Mouse (Mus musculus): ENCODE data around the gene Nog.
A peak's percentile ranks its signal among the peaks of the same experiment; 100 is the strongest.

Nog gene

DNA sequence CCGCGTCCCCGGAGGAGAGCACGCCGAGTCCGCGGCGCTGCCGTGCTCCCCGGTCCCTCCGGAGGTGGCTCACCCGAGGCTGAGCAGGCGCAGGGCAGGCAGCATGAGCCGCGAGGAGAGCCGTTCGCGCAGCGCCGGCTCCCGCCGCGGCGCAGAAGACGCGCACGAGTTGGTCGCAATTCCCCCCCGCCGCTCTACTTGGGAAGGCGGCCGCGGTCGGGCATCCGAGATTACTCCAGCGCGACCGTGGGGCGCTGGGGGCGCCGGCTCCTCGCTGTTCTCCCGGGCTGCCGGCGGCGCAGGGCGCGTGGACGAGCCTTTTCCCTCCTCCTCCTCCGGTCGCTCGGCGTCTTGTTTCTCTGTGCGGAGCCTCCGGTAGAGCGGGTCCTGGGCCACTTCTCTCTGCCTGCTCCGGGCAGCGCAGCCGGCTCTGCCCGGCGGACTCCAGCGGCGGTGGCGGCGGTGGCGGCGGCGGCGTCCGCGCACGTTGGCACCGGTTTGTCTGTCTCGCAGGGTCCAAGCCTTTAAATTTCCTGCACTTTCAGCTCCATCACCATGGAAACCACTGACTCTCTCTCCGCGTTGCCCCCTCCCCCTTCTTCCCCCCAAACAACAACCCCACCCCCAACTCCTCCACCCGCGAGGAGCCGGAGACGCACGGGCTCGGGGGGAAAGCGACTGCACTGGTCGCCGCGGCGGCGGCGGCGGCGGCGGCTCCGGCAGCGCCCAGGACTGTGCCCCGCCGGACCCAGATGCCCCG, at the start of gene Nog:
Gene Nog (minus strand): TSS at position 277 of the 760 bp plus-strand sequence.
- peak; percentile 57 for DNase-seq

DNA sequence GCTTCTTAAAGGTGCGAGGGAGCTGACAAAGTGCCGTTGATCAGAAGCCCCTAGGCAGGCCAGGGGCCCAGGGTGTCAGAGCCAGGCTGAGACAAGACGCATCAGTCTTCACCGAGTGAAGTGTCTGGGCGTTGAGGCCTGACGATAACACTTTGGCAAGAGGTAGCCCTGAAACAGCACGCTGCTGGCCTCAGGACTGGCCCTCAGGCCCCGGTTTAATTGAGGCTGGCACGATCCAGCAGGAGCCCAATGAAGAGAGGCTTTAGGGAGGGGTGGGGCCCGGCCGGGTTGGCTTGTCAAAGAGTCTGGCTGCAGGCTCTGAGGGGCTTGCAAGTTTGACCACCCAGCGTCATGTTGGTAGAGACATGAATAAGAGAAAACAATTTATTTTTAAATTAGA, 38.1 kb upstream of the Nog start:
- no peak for DNase-seq

DNA sequence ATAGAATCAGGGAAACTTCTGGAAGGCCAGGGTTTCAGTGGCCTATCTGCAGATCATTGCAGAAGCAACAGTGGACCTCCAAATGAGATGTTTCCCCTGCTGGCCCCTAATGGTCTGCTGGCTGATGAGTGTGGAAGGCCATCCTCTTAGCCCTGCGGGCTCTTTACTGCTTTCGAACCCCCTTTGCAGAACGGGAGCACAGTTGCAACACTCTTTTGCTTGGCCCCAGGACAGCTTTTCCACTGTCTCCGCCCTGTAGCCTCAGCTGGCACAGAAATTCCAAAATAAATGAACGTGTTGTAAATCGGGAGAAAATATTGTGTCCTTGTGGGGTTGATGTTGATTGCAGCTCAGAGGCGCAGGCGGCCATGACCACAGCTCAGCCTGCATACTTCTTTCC, 37.7 kb upstream of the Nog start:
- no peak for DNase-seq

DNA sequence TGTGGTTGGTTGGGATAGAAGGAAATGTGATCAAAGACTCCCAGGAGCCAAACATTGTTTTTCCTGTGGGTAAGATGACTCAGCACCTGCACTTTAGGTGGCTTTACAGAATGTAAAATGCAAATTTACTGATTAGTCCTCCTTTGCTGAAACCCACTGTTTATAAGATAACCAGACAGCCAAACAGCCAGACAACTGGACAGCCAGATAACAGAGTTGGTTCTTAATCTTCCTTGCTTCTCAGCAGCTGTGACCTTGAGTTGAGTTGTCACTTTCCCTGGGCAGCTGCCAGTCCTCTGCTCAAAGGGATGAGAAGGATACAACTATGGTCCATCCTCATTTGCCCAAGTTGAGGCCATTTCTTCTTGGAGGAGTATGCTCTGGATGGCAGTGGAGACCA, 35.8 kb upstream of the Nog start:
- no peak for DNase-seq

DNA sequence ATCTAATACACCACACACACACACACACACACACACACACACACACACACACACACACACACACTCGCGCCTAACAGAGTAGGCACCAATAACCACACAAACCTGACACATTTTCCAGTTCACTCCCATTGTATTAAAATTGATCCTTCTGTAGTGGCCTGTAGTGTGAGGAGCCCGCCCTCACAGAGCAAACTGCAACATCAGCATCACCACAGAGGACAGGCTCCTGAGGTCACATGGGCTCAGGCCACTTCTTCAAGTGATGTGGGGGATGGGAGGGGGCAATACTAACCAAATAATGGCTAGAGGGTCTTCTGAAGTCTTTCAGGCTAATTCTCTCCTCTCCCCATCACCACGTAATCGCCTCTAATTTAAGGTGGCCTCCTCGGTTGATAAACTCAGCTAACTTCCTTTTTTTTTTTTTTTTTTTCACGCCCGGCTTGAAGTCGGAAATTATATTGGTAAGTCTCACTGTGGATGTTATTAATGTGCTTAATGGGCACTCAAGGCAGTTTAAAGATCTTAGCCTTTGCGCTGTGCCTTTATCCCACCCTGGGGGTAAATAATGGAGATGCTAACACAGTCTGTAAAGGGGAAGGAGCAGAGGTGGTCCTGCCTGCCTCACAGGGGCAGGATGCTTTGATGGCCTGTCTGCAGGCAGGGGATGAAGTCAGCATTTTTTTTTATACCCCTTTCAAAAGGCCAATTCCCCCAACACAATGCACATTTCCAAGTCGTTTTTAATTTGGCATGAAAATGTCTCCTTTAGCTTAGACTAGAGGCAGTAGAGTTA, 25.2 kb upstream of the Nog start:
- DNase-seq: no peak

DNA sequence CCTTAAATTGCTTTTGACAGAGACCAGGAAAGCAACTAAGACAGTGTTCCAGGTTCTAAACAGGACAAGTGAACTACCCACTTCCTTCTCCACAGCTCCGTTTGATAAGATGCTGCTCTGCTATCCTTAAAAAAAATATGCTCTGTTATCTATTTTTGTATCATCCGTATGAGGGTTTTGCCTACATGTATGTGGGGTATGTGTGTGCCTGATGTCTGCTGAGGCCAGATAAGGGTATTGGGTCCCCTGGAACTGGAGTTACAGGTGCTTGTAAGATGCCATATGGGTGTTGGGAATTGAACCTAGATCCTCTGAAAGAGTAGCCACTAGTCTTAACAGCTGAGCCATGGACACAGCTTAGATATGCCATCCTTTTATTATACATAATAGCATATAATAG, 19.6 kb upstream of the Nog start:
- no peak for DNase-seq

DNA sequence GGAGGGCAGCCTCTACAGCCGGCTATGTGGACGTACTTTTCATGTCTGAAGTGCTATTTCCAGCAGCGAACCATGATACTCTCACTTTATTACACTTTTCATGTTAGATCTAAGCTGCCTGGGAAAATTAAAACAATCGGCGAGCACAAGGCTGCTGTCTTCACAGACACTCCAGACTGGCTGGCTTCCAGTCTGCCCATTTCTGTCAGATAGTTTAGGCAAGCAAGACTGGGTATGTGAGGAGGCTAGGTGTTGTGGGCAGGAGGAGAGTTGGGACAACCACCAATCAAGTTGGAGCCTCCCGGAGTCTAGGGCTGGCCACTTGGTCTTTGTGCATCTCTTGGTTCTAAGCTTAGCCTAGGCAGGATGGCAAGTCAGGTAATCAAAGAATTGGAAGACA, 17.5 kb upstream of the Nog start:
- no peak for DNase-seq

DNA sequence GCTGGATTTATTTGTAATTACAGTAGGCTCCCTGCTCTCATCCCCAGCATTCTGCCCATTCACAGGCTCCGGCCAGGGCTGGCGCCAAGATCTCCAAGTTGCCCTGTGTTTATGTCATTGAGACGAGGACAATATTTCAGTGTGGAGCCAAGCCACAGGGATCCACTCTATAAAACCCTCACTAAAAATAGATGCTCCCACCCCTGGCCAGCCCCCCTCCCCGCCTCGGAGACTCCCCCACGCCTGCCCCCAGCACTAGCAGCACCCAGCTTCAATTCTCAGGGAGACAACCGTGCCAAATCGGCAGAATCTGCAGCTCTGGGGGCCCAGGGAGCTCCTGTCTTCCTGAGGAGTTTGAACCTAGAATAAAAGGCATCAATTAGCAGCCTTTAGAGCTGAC, 16.2 kb upstream of the Nog start:
- DNase-seq: no peak

DNA sequence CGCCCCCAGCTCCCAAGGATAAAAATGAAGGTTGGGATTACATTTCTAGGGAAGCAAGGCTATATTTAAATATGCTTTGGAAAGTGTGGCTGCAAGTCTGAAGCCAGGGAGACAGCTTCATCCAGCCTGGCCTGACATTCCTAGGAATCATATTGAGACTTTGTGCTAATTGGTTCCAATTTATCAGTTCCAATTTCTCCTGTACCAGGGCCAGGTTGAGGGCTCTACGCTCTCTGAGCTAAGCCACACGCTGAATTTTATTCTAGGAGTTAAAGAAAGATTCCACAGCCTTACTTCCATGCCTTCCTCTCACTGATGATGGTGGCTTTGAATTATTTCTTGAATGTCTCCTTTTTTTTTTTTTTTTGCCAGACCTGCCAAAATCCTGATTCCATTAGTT, 15.6 kb upstream of the Nog start:
- DNase-seq: no peak

DNA sequence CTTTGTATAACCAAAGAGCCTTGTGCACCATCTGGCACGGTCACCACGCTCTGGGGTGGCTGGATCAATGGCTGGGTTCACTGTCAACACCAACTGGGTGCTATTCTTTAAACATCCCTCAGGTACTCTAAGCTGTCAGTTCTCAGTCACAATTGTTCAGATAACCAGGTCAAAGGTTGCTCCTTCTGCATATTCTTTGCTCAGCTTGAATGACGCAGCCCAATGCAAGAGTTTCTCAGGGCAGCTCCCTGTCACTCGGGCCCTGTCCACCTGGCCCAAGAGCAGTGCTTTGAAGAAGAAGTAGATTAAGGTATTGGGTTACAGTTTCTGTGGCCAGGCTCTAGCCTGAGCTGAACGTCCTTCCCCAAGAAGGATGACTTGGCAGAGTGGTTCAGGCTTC, 12.2 kb upstream of the Nog start:
- DNase-seq: no peak

DNA sequence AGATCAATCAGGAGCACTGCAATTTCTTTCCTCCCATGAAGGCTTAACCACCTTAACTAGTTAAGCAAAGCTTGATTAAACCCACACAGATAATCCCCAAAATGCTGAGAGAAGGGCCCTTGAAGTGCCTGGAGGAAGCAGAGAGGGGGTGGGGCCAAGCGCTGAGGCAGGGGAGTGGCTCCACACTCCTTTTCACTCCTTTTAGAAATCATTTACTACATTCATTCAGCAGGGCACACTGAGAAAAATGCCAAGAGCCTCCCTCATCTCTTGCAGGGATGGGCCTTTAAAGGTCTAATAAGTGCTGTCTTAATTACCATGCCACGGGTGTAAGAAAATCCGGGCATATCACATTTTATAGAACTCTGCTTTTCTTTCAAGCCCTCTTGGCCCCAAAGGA, 10.2 kb upstream of the Nog start:
- no peak for DNase-seq

DNA sequence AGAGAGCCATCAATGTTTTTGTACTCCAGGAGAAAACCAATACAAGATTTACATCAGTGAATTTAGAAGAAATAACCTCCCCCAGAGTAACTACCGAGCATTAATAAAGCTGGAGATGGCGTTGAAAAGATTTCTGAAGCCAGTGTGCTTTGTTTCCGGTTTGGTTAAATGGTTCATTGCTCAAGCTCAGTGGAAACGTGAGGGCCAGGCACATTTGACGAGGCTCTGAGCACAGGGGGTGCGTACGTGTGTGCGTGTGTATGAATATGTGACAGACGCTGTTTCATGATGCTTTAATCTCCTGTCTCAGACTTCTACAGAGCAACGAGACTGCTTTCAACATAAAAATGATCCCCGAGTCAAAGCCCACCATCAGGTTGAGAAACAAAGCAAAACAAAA, 8.1 kb upstream of the Nog start:
- DNase-seq: no peak

DNA sequence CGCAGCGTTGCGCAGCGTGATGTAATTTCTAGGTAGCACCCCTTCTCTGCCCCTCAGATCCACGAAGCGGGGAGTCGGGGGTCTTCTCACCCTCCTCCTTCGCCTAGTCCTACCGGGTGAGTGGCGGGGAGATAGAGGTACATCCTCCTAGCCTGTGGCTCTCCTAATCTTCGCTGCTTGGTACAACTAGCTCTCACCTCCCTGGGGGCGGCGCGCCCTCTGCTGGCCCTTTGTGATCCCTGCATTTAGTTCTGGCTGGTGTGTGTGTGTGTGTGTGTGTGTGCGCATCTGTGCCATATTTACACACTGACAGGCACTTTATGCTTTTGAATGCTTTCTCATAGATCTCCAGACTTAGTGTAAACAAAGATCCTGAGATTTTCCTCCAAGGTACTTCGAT, 1.3 kb upstream of the Nog start:
- DNase-seq: peak; percentile 86

DNA sequence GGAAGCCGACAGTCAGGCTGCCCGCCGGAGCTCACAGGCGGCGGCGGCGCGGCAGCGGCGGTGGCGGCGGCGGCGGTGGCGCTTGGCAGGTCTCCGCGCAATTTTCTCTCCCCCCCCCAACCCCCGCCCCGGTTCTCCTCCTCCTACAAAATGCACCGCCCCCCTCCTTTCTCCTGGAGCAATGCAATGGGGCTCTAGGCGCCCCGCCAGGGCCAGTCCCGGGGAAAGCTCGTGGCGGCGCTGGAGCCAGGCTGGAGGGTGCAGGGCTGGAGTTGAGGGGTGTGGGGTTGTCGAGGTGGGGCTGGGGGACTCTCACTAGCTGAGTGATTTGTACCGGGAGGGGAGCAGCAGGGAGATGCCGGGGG, 666 bp upstream of the Nog start:
- DNase-seq: peak; percentile 78

DNA sequence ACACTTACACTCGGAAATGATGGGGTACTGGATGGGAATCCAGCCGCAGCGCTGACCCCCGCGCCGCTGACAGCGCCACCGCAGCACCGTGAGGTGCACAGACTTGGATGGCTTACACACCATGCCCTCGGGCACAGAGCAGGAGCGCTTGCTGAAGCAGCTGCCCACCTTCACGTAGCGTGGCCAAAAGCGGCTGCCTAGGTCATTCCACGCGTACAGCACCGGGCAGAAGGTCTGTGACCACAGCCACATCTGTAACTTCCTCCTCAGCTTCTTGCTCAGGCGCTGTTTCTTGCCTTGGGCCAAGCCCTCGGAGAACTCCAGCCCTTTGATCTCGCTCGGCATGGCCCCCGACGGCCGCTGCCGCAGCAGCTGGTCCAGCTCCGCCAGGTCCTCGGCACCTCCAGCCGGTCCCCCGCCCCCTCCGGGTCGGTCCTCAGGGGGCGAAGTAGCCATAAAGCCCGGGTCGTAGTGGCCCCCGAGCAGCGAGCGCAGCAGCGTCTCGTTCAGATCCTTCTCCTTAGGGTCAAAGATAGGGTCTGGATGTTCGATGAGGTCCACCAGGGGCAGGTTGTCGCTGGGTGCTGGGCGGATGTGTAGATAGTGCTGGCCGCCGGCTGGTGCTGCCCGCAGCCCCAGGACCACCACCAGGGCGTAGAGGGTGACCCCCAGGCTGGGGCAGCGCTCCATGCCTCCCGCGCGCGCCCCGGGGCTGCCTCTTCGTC, 639 bp downstream of the Nog start:
- DNase-seq: peak; percentile 11

DNA sequence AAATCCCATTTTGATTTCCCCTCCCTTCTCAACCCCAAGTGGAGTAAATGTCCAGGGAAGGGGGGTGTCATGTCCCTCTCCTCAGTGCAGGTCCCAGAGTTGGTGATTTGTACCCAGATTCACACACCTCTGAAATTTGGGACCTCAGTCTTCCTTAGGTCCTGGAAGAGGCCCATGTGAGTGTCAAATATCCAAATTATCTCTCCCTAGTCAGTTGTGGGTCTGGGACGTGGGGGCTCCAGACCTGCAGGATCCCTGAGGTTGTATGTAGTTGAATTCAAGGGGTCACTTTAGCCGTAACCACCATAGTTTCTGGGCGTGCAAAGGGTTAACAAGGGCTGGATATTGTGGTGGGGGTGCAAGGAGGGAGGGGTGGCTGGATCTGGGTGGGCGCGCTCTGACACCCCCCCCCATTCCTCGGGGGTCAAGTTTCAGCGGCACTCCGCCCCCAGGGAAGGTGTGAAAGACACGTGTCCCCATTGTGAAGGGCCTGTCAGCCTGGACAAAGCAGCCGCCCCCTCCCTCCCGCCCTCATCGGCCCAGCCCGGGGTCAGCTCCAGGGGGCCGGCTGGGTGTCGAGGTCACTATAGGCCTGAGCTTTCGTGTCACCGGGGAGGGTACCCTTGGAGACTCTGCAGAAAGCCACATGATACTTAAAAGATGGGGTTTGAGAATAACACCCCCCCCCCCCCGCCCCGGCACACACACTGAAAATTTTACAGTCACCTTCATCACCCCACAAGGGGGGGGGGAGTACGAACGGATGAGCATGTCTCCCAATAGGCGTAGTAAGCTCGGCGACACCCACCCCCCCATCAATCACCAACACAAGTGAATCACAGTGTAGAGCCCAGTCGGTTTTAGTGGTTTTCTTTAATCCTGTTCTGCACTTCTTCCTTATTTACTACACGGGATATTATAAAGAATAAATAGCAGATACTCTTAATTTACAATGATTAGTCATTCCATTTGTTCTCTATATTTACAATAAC, 2.1 kb downstream of the Nog start:
- no peak for DNase-seq

DNA sequence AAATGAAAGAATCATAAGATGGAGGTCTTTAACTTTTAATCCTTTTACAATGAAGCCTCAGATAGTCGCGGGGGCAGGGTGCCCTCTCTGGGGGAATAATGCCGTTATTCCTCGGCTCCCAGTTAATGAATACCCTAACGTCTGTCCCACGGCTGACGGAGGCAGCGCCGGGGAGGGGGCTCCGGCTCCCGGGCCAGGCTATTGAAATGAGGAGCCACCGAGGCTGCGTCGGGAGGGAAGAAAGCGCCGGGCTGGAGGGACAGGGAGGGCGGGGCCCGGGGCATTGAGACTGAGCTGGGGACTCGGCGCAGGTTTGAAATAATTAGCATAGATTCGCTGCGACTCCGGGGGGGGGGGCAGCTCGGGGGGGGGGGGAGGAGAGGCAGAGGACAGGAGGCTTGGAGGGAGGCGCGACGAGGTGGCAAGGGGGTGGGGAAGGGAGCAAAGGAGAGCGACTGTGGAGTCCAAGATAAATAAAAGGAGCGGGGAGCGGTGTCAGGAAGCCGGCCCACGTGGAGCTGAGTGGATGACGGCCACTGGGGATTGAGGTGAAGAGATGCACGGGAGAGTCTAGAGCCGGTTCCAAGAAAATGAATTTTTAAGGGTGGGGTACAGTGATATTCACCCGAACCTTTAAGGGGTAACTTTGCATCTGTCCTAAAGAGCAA, 2.9 kb downstream of the Nog start:
- no peak for DNase-seq

DNA sequence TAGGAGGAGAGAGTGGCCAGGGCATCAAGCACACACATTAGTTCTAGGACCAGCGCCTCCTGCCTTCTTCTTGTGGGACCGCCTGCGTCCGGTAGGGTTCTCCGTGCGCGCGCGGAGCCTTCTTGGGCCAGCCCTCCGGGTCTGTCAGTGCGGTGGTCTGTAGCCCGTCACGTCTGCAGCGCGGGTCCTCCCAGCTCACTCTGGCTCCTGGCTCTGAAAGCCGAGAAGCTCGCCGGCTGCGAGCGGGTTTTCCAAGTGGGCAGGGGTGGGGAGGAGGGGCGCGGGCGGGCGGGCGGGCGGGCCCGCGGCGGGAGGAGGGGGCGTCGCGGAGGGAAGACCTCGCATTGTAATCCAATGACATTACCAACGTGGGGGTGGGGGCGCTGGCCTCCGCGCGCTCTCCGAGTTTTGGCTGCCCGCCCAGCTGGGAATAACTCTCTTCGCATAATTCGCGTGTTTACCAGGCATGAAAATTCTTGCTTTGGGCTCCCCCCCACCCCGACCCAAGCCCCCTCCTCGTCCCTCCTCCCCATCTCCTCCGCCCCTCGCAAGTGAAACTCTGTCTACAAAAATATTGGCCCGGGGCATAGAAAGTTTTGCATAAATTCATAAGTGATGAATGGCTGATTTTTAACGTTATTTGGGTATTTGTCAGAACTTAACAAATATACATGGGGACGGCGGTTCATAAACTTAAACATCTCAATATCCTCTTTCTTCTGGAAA, 3.7 kb downstream of the Nog start:
- no peak for DNase-seq

DNA sequence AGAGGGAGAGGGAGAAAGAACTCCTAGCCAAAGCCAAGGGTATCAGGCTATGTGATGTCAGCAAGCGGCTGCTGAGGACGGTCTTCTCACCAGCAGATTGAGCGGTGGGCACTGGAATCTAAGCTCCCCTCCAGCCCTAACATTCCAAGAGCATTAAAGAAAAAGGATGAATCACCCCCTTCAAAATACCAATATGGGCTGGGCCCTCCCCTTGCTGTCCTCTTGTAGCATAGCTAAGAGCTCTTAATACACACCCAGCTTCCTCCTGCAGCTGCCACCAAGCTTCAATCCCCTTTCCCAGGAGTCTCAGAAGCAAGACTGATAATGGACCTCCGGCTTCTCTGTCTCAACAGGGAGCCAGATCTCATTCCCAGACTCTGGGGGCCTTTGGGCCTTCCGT, 4.6 kb downstream of the Nog start:
- no peak for DNase-seq

DNA sequence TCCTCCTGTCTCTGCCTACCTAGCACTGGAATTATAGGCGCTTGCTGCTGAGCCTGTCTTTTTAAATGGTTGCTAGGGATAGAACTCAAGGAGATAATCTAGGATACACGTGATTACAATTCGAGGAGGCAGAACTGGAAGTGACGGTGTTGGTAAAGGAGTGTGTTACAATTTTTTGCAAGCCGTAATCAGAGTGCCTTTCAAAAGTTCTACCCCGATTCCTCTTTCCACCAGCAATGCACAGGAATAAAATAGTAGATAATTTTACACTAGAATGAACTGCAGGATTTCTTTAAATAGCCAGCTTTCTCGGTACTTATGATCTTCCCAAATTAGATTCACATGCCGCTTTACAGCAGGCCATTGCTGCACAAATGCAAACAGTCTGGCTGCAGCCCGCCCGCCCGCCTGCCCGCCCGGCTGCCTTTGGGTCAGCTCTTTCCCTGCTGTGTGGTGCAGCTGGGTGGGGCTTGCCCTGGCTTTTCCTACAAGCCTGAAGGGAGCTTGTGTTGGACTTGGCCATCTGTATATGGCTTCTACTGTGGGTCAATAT, 32.2 kb downstream of the Nog start:
- peak; percentile 2 for DNase-seq

DNA sequence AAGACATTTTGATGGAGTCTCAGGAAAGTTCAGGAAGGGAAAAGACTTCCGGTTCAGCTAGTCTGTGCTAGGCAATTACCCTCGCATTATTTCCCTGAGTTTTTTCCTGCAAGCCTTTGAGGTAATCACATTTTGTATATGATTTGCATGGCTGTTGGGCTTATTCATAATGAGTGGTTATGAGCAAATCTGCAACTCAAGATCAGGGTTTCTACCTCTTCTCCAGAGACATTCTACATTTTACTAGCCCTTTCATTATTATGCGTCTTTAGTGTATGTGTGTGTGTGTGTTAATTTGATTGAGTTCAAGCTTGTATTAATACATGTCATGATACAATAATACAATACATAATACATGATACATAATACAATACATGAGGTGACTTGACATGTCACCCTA, 34.6 kb downstream of the Nog start:
- no peak for DNase-seq
